Mouse (Mus musculus): ENCODE results near the gene Tet1.
"Not testable (repeated sequence)": the region's sequence is repeated elsewhere in the genome, so short reads cannot be mapped to it uniquely, and the experiment has no call there.

Gene Tet1

GRCm38 (mm10) chr10:62851025-62851424 is 57.8 kb downstream of the Tet1 start:
- DNase-seq (ENCODE audit: low spot score): no peak

GRCm38 (mm10) chr10:62848783-62849182 is 60.0 kb downstream of the Tet1 start:
- no peak for DNase-seq (ENCODE audit: low spot score)

GRCm38 (mm10) chr10:62847069-62847626 is 61.6 kb downstream of the Tet1 start:
- DNase-seq (ENCODE audit: low spot score): no peak

GRCm38 (mm10) chr10:62843787-62844491 is 64.9 kb downstream of the Tet1 start:
- peak; percentile 18 for DNase-seq (ENCODE audit: low spot score)

- DNase-seq (ENCODE audit: low spot score): no peak
Measured at GRCm38 (mm10) chr10:62841901-62842447, 66.8 kb downstream of the Tet1 start.

- DNase-seq (ENCODE audit: low spot score): no peak
Measured at GRCm38 (mm10) chr10:62840687-62841086, 68.1 kb downstream of the Tet1 start.

GRCm38 (mm10) chr10:62837987-62838386 is 70.8 kb downstream of the Tet1 start:
- DNase-seq (ENCODE audit: low spot score): no peak

GRCm38 (mm10) chr10:62832783-62833182 is 76.0 kb downstream of the Tet1 start:
- no peak for DNase-seq (ENCODE audit: low spot score)

- no peak for DNase-seq (ENCODE audit: low spot score)
Measured at GRCm38 (mm10) chr10:62831546-62831945, 77.2 kb downstream of the Tet1 start.

GRCm38 (mm10) chr10:62824474-62824873 is 84.3 kb downstream of the Tet1 start:
- no peak for DNase-seq (ENCODE audit: low spot score)

GRCm38 (mm10) chr10:62823431-62823830 is 85.4 kb downstream of the Tet1 start:
- DNase-seq (ENCODE audit: low spot score): no peak

GRCm38 (mm10) chr10:62810010-62810409 is 98.8 kb downstream of the Tet1 start:
- DNase-seq (ENCODE audit: low spot score): no peak

- DNase-seq (ENCODE audit: low spot score): no peak
Measured at GRCm38 (mm10) chr10:62808766-62809165, 100.0 kb downstream of the Tet1 start.

- DNase-seq (ENCODE audit: low spot score): no peak
Measured at GRCm38 (mm10) chr10:62808316-62808715, 100.5 kb downstream of the Tet1 start.

GRCm38 (mm10) chr10:62804106-62804505 is 104.7 kb downstream of the Tet1 start:
- DNase-seq (ENCODE audit: low spot score): peak; percentile 33

GRCm38 (mm10) chr10:62803296-62803695 is 105.5 kb downstream of the Tet1 start:
- DNase-seq (ENCODE audit: low spot score): no peak

- DNase-seq (ENCODE audit: low spot score): no peak
Measured at GRCm38 (mm10) chr10:62794221-62794620, 114.6 kb downstream of the Tet1 start.

GRCm38 (mm10) chr10:62793091-62793453 is 115.7 kb downstream of the Tet1 start:
- DNase-seq (ENCODE audit: low spot score): no peak

- peak; percentile 99 for DNase-seq (ENCODE audit: low spot score)
Measured at GRCm38 (mm10) chr10:62792177-62793090, 116.4 kb downstream of the Tet1 start, which contains the start of gene Ccar1. Gene Ccar1 (minus strand): TSS chr10:62792286.

- peak; percentile 24 for DNase-seq (ENCODE audit: low spot score)
Measured at GRCm38 (mm10) chr10:62791251-62792176, 117.3 kb downstream of the Tet1 start.

- DNase-seq (ENCODE audit: low spot score): not testable (repeated sequence)
Measured at GRCm38 (mm10) chr10:62781776-62782175, 127.0 kb downstream of the Tet1 start.
